Mouse (Mus musculus): ENCODE measurements around the gene Cenpo. TPM values are rescaled to one million over a fixed set of nuclear protein-coding genes. Genes with fewer than 3 reads are reported as not detected.

Gene Cenpo
- total and polyA plus RNA-seq, 3 experiments: 29.2 to 35.5 TPM; not detected in 1

GRCm38 (mm10) chr12:4194643-4195042, 39.5 kb downstream of the Cenpo start:
- H3K4me3 ChIP-seq (ENCODE audit: control insufficient read depth in 1 of 2, insufficient read depth in 1 of 2, low read depth in 2 of 2, low read length in 2 of 2): no peak overlapping the region
- no peaks in the 10 kb centered on the region for H3K27me3 ChIP-seq (ENCODE audit: control insufficient read depth in 1 of 2, insufficient read depth in 2 of 2, low read length in 2 of 2)
- H3K27ac ChIP-seq (ENCODE audit: control insufficient read depth, low read depth, low read length): no peak overlapping the region
- H3K9me3 ChIP-seq (replicated peaks; ENCODE audit: insufficient read depth, low read length): no peaks in the 10 kb centered on the region
- TF ChIP-seq POLR2AphosphoS5 (IDR thresholded peaks at IDR 0.05; ENCODE audit: borderline replicate concordance, low read depth, low read length) (no peak), ETS1 (IDR thresholded peaks at IDR 0.05; ENCODE audit: low read depth, low read length) (no peak), CHD2 (IDR thresholded peaks at IDR 0.05; ENCODE audit: low read length) (no peak), TAL1 (IDR thresholded peaks at IDR 0.05; ENCODE audit: low read length) (no peak), KAT2A (conservative IDR thresholded peaks at IDR 0.05; ENCODE audit: low read depth, low read length) (no peak), JUND (IDR thresholded peaks at IDR 0.05; ENCODE audit: low read depth, low read length) (no peak), GABPA (IDR thresholded peaks at IDR 0.05; ENCODE audit: low read depth, low read length) (no peak)
- no peak overlapping the region for H3K9ac ChIP-seq (ENCODE audit: control insufficient read depth, low read depth, low read length, poor library complexity, severe bottlenecking)
- peaks cover 0 to 8% of the 10 kb centered on the region in 2 experiments; a peak in 1 of 4 replicates for H3K4me1 ChIP-seq (ENCODE audit: control insufficient read depth in 1 of 2, insufficient read depth in 2 of 2, low read length in 2 of 2)
- H3K79me2 ChIP-seq (ENCODE audit: control insufficient read depth, insufficient read depth, low read length, poor library complexity): no peaks in the 10 kb centered on the region
- peaks cover 0 to 3% of the 10 kb centered on the region in 2 experiments; a peak in 2 of 4 replicates for H3K36me3 ChIP-seq (ENCODE audit: control insufficient read depth in 1 of 2, insufficient read depth in 2 of 2, low read length in 2 of 2)
- no peak for DNase-seq (ENCODE audit: low read depth, low spot score)

GRCm38 (mm10) chr12:4193025-4193740, 40.9 kb downstream of the Cenpo start:
- no peak for DNase-seq (ENCODE audit: low read depth, low spot score)
- no peak overlapping the region for H3K9ac ChIP-seq (ENCODE audit: control insufficient read depth, low read depth, low read length, poor library complexity, severe bottlenecking)
- no peak overlapping the region for H3K4me3 ChIP-seq (ENCODE audit: control insufficient read depth in 1 of 2, insufficient read depth in 1 of 2, low read depth in 2 of 2, low read length in 2 of 2)
- H3K27me3 ChIP-seq (ENCODE audit: control insufficient read depth in 1 of 2, insufficient read depth in 2 of 2, low read length in 2 of 2): no peaks in the 10 kb centered on the region
- no peaks in the 10 kb centered on the region for H3K9me3 ChIP-seq (replicated peaks; ENCODE audit: insufficient read depth, low read length)
- H3K4me1 ChIP-seq (ENCODE audit: control insufficient read depth in 1 of 2, insufficient read depth in 2 of 2, low read length in 2 of 2): peaks cover 0 to 11% of the 10 kb centered on the region in 2 experiments; a peak in 1 of 4 replicates
- H3K79me2 ChIP-seq (ENCODE audit: control insufficient read depth, insufficient read depth, low read length, poor library complexity): no peaks in the 10 kb centered on the region
- TF ChIP-seq MXI1 (IDR thresholded peaks at IDR 0.05; ENCODE audit: low read depth, low read length) (no peak), NELFE (IDR thresholded peaks at IDR 0.05; ENCODE audit: low read depth, low read length) (no peak), RCOR1 (IDR thresholded peaks at IDR 0.05; ENCODE audit: low read depth, low read length) (no peak), POLR2AphosphoS5 (IDR thresholded peaks at IDR 0.05; ENCODE audit: borderline replicate concordance, low read depth, low read length) (no peak), MAZ (IDR thresholded peaks at IDR 0.05; ENCODE audit: low read depth, low read length) (no peak), SMC3 (IDR thresholded peaks at IDR 0.05; ENCODE audit: low read depth, low read length) (no peak), ELF1 (IDR thresholded peaks at IDR 0.05; ENCODE audit: low read depth, low read length) (no peak), EP300 (IDR thresholded peaks at IDR 0.05; ENCODE audit: low read depth in 1 of 2, low read length in 2 of 2) (no peak), ZKSCAN1 (IDR thresholded peaks at IDR 0.05; ENCODE audit: low read depth, low read length) (no peak), USF2 (IDR thresholded peaks at IDR 0.05; ENCODE audit: borderline replicate concordance in 1 of 2, insufficient read depth in 1 of 2, low read depth in 1 of 2, low read length in 2 of 2) (no peak), CHD2 (IDR thresholded peaks at IDR 0.05; ENCODE audit: low read length) (no peak), RAD21 (IDR thresholded peaks at IDR 0.05; ENCODE audit: low read depth, low read length) (no peak), KAT2A (conservative IDR thresholded peaks at IDR 0.05; ENCODE audit: low read depth, low read length) (no peak), GATA1 (IDR thresholded peaks at IDR 0.05; ENCODE audit: low read depth, low read length) (no peak), POLR2AphosphoS2 (IDR thresholded peaks at IDR 0.05; ENCODE audit: low read length) (no peak)
- no peak overlapping the region for H3K27ac ChIP-seq (ENCODE audit: control insufficient read depth, low read depth, low read length)
- peaks cover 0 to 3% of the 10 kb centered on the region in 2 experiments; a peak in 2 of 4 replicates for H3K36me3 ChIP-seq (ENCODE audit: control insufficient read depth in 1 of 2, insufficient read depth in 2 of 2, low read length in 2 of 2)

Measured in MEL (cell line).